Mouse (Mus musculus): ENCODE results near the gene Pmfbp1. TPM values are rescaled to one million over a fixed set of nuclear protein-coding genes. Genes with fewer than 3 reads are reported as not detected.
A peak's percentile ranks its signal among the peaks of the same experiment; 100 is the strongest.

Pmfbp1 gene
- polyA plus RNA-seq, 1 experiment from 2014 or later: not detected

DNA sequence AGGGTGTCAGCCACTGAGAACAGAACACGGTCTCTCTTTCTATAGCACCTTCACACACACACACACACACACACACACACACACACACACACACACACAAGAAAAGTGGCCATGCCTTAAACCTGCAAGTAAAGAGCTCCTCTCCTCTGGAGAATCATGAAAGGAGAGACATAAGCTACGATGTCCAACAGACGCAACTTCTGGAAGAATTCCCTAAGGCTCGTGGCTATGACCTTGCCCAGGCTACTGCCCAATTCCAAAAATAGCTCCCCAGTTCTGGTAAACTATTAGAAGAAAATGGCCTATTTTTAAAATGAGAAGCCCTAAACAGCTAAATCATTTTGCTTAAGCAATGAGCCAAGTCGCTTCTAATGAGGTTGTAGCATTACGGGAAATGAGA, 22.0 kb upstream of the Pmfbp1 start:
- ATAC-seq: no peak
- H3K4me2 ChIP-seq (replicated peaks; ENCODE audit: low read depth): no peak overlapping the region
- no peaks in the 10 kb centered on the region for H3K27me3 ChIP-seq (replicated peaks; ENCODE audit: control insufficient read depth, insufficient read depth, low read length)
- no peak for TF ChIP-seq CTCF (IDR thresholded peaks at IDR 0.05; ENCODE audit: low read depth)
- no peak overlapping the region for H3K9ac ChIP-seq (ENCODE audit: low read depth, low read length)
- H3K4me3 ChIP-seq (ENCODE audit: low read depth, low read length): no peak overlapping the region
- H3K4me1 ChIP-seq (replicated peaks; ENCODE audit: control insufficient read depth, insufficient read depth, low read length): no peaks in the 10 kb centered on the region
- H3K9me3 ChIP-seq (ENCODE audit: control insufficient read depth): no peaks in the 10 kb centered on the region
- H3K36me3 ChIP-seq (ENCODE audit: control insufficient read depth, insufficient read depth): no peaks in the 10 kb centered on the region
- 79% methylated on average over 6 of the region's 6 CpGs for WGBS
- H3K27ac ChIP-seq (ENCODE audit: low read depth, low read length): no peak overlapping the region

DNA sequence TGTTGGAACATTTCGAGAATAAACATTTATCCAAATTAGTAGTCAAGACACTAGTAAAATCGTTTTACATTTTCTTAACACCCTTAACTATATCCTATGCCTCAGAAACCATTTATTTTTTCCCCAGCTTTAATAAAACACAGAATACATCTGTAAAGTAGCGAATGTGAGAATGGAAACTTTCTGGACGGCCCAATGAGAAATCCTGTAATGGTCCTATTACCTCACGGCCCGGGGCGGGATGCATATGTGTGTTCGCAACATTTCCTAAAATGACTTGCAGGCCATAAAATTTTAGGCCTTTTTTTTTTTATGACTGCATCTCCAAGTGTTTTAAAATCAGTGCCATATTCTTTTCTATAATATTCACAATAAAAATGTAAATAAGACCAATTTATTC, 21.4 kb upstream of the Pmfbp1 start:
- Histone ChIP-seq H3K9ac (ENCODE audit: low read depth, low read length) (no peak overlapping the region), H3K36me3 (ENCODE audit: control insufficient read depth, insufficient read depth) (no peaks in the 10 kb centered on the region), H3K27me3 (replicated peaks; ENCODE audit: control insufficient read depth, insufficient read depth, low read length) (no peaks in the 10 kb centered on the region), H3K9me3 (ENCODE audit: control insufficient read depth) (no peaks in the 10 kb centered on the region), H3K4me2 (replicated peaks; ENCODE audit: low read depth) (no peak overlapping the region), H3K4me3 (ENCODE audit: low read depth, low read length) (no peak overlapping the region), H3K4me1 (replicated peaks; ENCODE audit: control insufficient read depth, insufficient read depth, low read length) (no peaks in the 10 kb centered on the region), H3K27ac (ENCODE audit: low read depth, low read length) (no peak overlapping the region)
- 82% methylated on average over 8 of the region's 8 CpGs for WGBS
- no peak for TF ChIP-seq CTCF (IDR thresholded peaks at IDR 0.05; ENCODE audit: low read depth)
- no peak for ATAC-seq

DNA sequence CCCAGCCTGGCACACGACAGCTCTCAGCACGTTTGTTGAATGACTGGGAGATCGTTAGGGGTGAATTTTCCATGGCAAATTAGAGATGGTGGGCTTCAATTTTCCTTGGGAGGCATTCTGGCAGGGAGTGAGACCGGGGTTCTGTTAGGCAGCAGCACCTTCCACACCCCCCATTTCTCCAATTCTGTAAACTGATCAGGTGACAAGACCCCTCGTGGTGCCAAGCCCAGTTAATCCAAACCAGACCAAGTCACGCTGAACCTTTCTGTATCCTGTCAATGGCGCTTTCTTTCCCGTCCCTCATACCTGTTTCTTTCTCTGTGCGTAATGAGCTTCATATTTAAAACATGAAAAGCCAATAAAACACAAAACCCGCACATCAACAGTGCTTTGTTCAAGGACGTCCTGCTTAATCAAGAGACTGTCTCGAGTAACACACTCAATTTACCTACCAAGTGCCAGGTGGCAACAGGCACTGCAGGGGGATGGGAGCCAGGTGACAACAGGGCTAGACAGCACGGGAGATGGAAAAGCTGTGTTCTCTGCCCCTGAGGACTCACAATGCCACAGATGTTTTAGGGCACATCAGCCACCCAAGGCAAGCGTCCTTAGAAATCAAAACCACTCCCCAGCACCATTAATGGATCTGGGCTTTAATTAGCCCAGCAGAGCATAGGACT, 19.2 kb upstream of the Pmfbp1 start:
- no peak overlapping the region for H3K27ac ChIP-seq (ENCODE audit: low read depth, low read length)
- H3K27me3 ChIP-seq (replicated peaks; ENCODE audit: control insufficient read depth, insufficient read depth, low read length): no peaks in the 10 kb centered on the region
- TF ChIP-seq CTCF (IDR thresholded peaks at IDR 0.05; ENCODE audit: low read depth): no peak
- WGBS: 60% methylated on average over 14 of the region's 14 CpGs
- no peaks in the 10 kb centered on the region for H3K4me1 ChIP-seq (replicated peaks; ENCODE audit: control insufficient read depth, insufficient read depth, low read length)
- H3K36me3 ChIP-seq (ENCODE audit: control insufficient read depth, insufficient read depth): no peaks in the 10 kb centered on the region
- H3K4me2 ChIP-seq (replicated peaks; ENCODE audit: low read depth): no peak overlapping the region
- no peak overlapping the region for H3K9ac ChIP-seq (ENCODE audit: low read depth, low read length)
- ATAC-seq: no peak
- no peak overlapping the region for H3K4me3 ChIP-seq (ENCODE audit: low read depth, low read length)
- H3K9me3 ChIP-seq (ENCODE audit: control insufficient read depth): no peaks in the 10 kb centered on the region

DNA sequence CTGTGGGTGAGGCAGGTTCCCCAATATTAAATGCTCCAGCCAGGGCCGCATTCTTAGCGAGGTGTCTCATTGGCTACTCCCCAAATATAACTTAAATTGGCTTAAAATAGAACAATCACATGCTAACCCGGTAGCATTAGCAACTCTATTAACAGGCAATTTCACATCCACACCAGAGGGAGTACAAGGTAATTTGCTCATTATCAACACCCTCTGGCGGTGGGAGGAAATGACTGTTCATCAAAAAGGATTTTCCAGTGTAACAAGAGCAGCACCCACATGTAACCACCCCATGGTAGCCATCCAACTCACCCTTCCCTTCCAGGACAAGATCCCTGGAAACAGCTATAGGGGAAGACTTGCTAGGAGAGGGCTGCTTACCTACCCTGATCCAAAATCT, 18.4 kb upstream of the Pmfbp1 start:
- Histone ChIP-seq H3K27me3 (replicated peaks; ENCODE audit: control insufficient read depth, insufficient read depth, low read length) (no peaks in the 10 kb centered on the region), H3K36me3 (ENCODE audit: control insufficient read depth, insufficient read depth) (no peaks in the 10 kb centered on the region), H3K9ac (ENCODE audit: low read depth, low read length) (no peak overlapping the region), H3K4me3 (ENCODE audit: low read depth, low read length) (no peak overlapping the region), H3K4me2 (replicated peaks; ENCODE audit: low read depth) (no peak overlapping the region), H3K4me1 (replicated peaks; ENCODE audit: control insufficient read depth, insufficient read depth, low read length) (no peaks in the 10 kb centered on the region), H3K9me3 (ENCODE audit: control insufficient read depth) (no peaks in the 10 kb centered on the region), H3K27ac (ENCODE audit: low read depth, low read length) (no peak overlapping the region)
- ATAC-seq: no peak
- WGBS: 69% methylated on average over 4 of the region's 4 CpGs
- peak; percentile 19; the same call in 1 of the 2 replicates for TF ChIP-seq CTCF (IDR thresholded peaks at IDR 0.05; ENCODE audit: low read depth)

DNA sequence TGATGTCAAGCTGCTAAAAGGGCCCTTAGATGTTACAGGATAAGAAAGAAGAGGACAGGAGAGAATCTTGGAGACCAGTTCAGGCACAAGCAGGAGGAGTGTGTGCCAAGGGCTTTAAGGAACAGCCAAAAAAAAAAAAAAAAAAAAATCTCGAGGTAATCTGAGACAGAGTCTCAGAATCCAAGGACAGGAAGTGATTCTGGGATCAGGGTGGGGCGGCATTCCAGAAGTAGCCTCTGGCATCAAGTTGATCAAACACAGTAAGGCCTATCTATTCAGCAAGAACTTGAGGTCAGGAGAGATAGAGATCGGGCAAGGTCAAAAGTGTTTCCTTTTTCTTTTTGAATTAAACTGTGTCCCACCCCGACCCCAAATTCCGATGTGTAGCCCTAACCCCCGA, 15.2 kb upstream of the Pmfbp1 start:
- Histone ChIP-seq H3K9me3 (ENCODE audit: control insufficient read depth) (no peaks in the 10 kb centered on the region), H3K27me3 (replicated peaks; ENCODE audit: control insufficient read depth, insufficient read depth, low read length) (no peaks in the 10 kb centered on the region), H3K9ac (ENCODE audit: low read depth, low read length) (no peak overlapping the region), H3K4me1 (replicated peaks; ENCODE audit: control insufficient read depth, insufficient read depth, low read length) (no peaks in the 10 kb centered on the region), H3K27ac (ENCODE audit: low read depth, low read length) (no peak overlapping the region), H3K4me3 (ENCODE audit: low read depth, low read length) (no peak overlapping the region), H3K4me2 (replicated peaks; ENCODE audit: low read depth) (no peak overlapping the region), H3K36me3 (ENCODE audit: control insufficient read depth, insufficient read depth) (no peaks in the 10 kb centered on the region)
- TF ChIP-seq CTCF (IDR thresholded peaks at IDR 0.05; ENCODE audit: low read depth): no peak
- ATAC-seq: no peak
- 64% methylated on average over 6 of the region's 6 CpGs for WGBS

DNA sequence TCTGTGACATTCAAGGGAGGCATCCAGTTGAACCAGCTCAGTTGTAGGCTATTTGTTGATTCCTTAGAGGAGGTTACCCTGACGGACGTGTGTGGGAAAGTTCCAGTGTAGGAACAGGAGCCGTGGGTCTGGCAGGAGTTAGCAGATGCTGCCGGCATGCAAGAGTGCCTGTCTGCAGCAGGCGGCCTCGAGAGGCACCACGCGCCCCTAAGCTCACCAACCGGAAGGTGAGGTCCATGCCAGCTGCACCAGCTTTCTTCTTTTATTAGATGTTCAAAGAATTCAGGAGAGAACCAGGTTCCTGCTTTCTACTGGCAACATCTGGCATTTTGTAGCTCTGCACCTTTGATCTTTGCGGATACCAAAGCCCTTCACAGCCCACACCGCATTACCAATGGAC, 9.1 kb upstream of the Pmfbp1 start:
- WGBS: 76% methylated on average over 11 of the region's 11 CpGs
- TF ChIP-seq CTCF (IDR thresholded peaks at IDR 0.05; ENCODE audit: low read depth): no peak
- H3K27ac ChIP-seq (ENCODE audit: low read depth, low read length): no peak overlapping the region
- peak overlapping the region; percentile 27 for H3K4me2 ChIP-seq (replicated peaks; ENCODE audit: low read depth)
- H3K4me3 ChIP-seq (ENCODE audit: low read depth, low read length): no peak overlapping the region
- no peak for ATAC-seq
- H3K4me1 ChIP-seq (replicated peaks; ENCODE audit: control insufficient read depth, insufficient read depth, low read length): no peaks in the 10 kb centered on the region
- H3K27me3 ChIP-seq (replicated peaks; ENCODE audit: control insufficient read depth, insufficient read depth, low read length): no peaks in the 10 kb centered on the region
- H3K9ac ChIP-seq (ENCODE audit: low read depth, low read length): no peak overlapping the region
- no peaks in the 10 kb centered on the region for H3K9me3 ChIP-seq (ENCODE audit: control insufficient read depth)
- H3K36me3 ChIP-seq (ENCODE audit: control insufficient read depth, insufficient read depth): no peaks in the 10 kb centered on the region

DNA sequence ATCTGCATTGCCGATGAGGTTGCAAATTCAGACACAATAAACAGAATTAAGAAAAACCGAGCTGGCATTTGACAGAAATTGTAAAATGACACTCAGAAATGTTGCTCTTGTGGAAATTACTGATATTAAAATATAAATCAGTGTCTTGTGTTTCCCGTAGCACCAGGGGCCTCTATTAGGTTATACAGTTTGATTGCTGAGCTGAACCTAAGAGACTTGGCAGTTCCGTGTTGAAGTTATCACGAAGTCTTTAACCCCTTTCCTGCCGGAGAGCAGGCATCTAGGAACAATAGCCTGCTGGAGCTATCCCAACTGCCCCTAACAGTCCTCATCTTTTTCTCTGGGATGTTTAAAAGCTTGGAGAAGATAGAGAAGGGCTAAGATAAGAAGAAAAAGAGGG, 8.3 kb upstream of the Pmfbp1 start:
- Histone ChIP-seq H3K4me3 (ENCODE audit: low read depth, low read length) (no peak overlapping the region), H3K27ac (ENCODE audit: low read depth, low read length) (no peak overlapping the region), H3K4me2 (replicated peaks; ENCODE audit: low read depth) (no peak overlapping the region), H3K4me1 (replicated peaks; ENCODE audit: control insufficient read depth, insufficient read depth, low read length) (no peaks in the 10 kb centered on the region), H3K27me3 (replicated peaks; ENCODE audit: control insufficient read depth, insufficient read depth, low read length) (no peaks in the 10 kb centered on the region), H3K9ac (ENCODE audit: low read depth, low read length) (no peak overlapping the region), H3K36me3 (ENCODE audit: control insufficient read depth, insufficient read depth) (no peaks in the 10 kb centered on the region), H3K9me3 (ENCODE audit: control insufficient read depth) (no peaks in the 10 kb centered on the region)
- 18% methylated on average over 6 of the region's 6 CpGs for WGBS
- no peak for TF ChIP-seq CTCF (IDR thresholded peaks at IDR 0.05; ENCODE audit: low read depth)
- ATAC-seq: no peak
